Mouse (Mus musculus) gastrocnemius, postnatal 36 days (tissue): Measurements from ENCODE around the gene Ppie. TPM values are rescaled to one million over a fixed set of nuclear protein-coding genes. Genes with fewer than 3 reads are reported as not detected.
A peak's percentile ranks its signal among the peaks of the same experiment; 100 is the strongest.
"Not testable (repeated sequence)": the region's sequence is repeated elsewhere in the genome, so short reads cannot be mapped to it uniquely, and the experiment has no call there.

Experiments used
- DNase-seq, 2 experiments: peaks; one replicate each; pipeline ENCODE4 v3.0.0; 2022
- intact Hi-C: fragments of 180-260 bp; cut with DNase I; formaldehyde crosslinking; loops from one replicate; pipeline ENCODE4 v1.15.1; 2025
- total RNA-seq, 2 experiments: library from RNA; stranded (reverse); gene quantifications; 2 replicates each; pipeline ENCODE4 v1.2.3; 2021

Ppie gene
- total RNA-seq, 2 experiments from 2014 or later = 17.5 to 19.2 TPM

- intact Hi-C loops, DNase-seq: not testable (repeated sequence)
Measured at GRCm38 (mm10) chr4:123116640-123117039, 23.1 kb downstream of the Ppie start.

GRCm38 (mm10) chr4:123116011-123116410 is 23.7 kb downstream of the Ppie start, which contains the start of gene Oxct2b:
Gene Oxct2b, plus strand, starts transcription at chr4:123116266.
- no peak for DNase-seq
- intact Hi-C loops = no loop called here

- DNase-seq, intact Hi-C loops: not testable (repeated sequence)
Measured at GRCm38 (mm10) chr4:123114651-123115050, 25.1 kb downstream of the Ppie start.

- no peak for DNase-seq
- intact Hi-C loops = no loop called here
Measured at GRCm38 (mm10) chr4:123112216-123112764, 27.5 kb downstream of the Ppie start.

GRCm38 (mm10) chr4:123111275-123111983 is 28.3 kb downstream of the Ppie start:
- intact Hi-C loops, DNase-seq: not testable (repeated sequence)

- intact Hi-C loops = no loop called here
- DNase-seq = no peak
Measured at GRCm38 (mm10) chr4:123110751-123111150, 29.0 kb downstream of the Ppie start.

GRCm38 (mm10) chr4:123108056-123108455 is 31.7 kb downstream of the Ppie start:
- no peak for DNase-seq
- intact Hi-C loops = no loop called here

- no peak for DNase-seq
- intact Hi-C loops = no loop called here
Measured at GRCm38 (mm10) chr4:123106864-123107263, 32.9 kb downstream of the Ppie start.

- intact Hi-C loops, DNase-seq: not testable (repeated sequence)
Measured at GRCm38 (mm10) chr4:123105929-123106328, 33.8 kb downstream of the Ppie start.

- no peak for DNase-seq
- intact Hi-C loops = no loop called here
Measured at GRCm38 (mm10) chr4:123105451-123105790, 34.3 kb downstream of the Ppie start.

GRCm38 (mm10) chr4:123104651-123105450 is 34.9 kb downstream of the Ppie start, which contains the start of gene Bmp8b:
Gene Bmp8b, plus strand, starts transcription at chr4:123105165.
- no peak for DNase-seq
- intact Hi-C loops = no loop called here

GRCm38 (mm10) chr4:123093869-123094268 is 45.9 kb downstream of the Ppie start:
- intact Hi-C loops = no loop called here
- DNase-seq = no peak

- no peak for DNase-seq
- intact Hi-C loops = no loop called here
Measured at GRCm38 (mm10) chr4:123093064-123093776, 46.5 kb downstream of the Ppie start.

- intact Hi-C loops = no loop called here
- DNase-seq = no peak
Measured at GRCm38 (mm10) chr4:123092621-123093020, 47.1 kb downstream of the Ppie start.

- intact Hi-C loops = no loop called here
- DNase-seq = no peak
Measured at GRCm38 (mm10) chr4:123086381-123086780, 53.4 kb downstream of the Ppie start.

- DNase-seq = no peak
- intact Hi-C loops = no loop called here
Measured at GRCm38 (mm10) chr4:123085290-123085689, 54.5 kb downstream of the Ppie start.

- intact Hi-C loops = loop anchor here (1.0 to 5.0 kb wide), 3 partner anchors 88 to 186 kb away; partner anchors contain the start of gene Mycl
- no peak for DNase-seq
Measured at GRCm38 (mm10) chr4:123083323-123083902, 56.3 kb downstream of the Ppie start.

GRCm38 (mm10) chr4:123082283-123083163 is 57.2 kb downstream of the Ppie start:
- intact Hi-C loops = loop anchor here (1.0 to 5.0 kb wide), 3 partner anchors 87 to 185 kb away; partner anchors contain the start of gene Mycl
- peak in 1 of 2 experiments; percentile 49 for DNase-seq

- intact Hi-C loops = loop anchor here (5.0 kb wide), 2 partner anchors 133 to 183 kb away; no protein-coding TSS in a partner anchor
- DNase-seq = no peak
Measured at GRCm38 (mm10) chr4:123080791-123081190, 59.0 kb downstream of the Ppie start.
